Mouse (Mus musculus) intestine, postnatal 0 days (tissue): ENCODE measurements at regions not wholly inside any gene's neighbourhood (a gene's known extent, or its start where the extent isn't known, plus 50 kb on each side); places are given as distances from the start of the nearest gene placed in this dataset.

ENCODE experiments used
- ATAC-seq: fragments of 200-750 bp; cut with Nextera tagmentation; 2 replicates; pipeline ENCODE4 v1.8.0; 2017; ENCODE audit warnings: mild to moderate bottlenecking, moderate TSS enrichment, moderate library complexity
- H3K27ac ChIP-seq: fragments of 300-500 bp; sonication (generic); 2 replicates; pipeline ENCODE4 v1.5.1; 2014; ENCODE audit warnings: mild to moderate bottlenecking, low read depth, low read length, moderate library complexity
- H3K27me3 ChIP-seq: fragments of 300-500 bp; sonication (generic); replicated peaks from 2 replicates; pipeline ENCODE4 v1.6.1; 2014; ENCODE audit warnings: low read length, mixed read lengths; ENCODE audit not compliant: control insufficient read depth, insufficient read depth
- H3K36me3 ChIP-seq: fragments of 300-500 bp; sonication (generic); 2 replicates; pipeline ENCODE4 v1.6.1; 2014; ENCODE audit warnings: mild to moderate bottlenecking, moderate library complexity; ENCODE audit not compliant: control insufficient read depth, insufficient read depth
- H3K4me1 ChIP-seq: fragments of 300-500 bp; sonication (generic); replicated peaks from 2 replicates; pipeline ENCODE4 v1.6.1; 2014; ENCODE audit warnings: antibody characterized with exemption, low read length, mixed read lengths; ENCODE audit not compliant: control insufficient read depth, insufficient read depth
- H3K4me2 ChIP-seq: fragments of 300-500 bp; sonication (generic); replicated peaks from 2 replicates; pipeline ENCODE4 v1.6.1; 2014; ENCODE audit warnings: low read depth, mild to moderate bottlenecking, moderate library complexity
- H3K4me3 ChIP-seq: fragments of 300-500 bp; sonication (generic); 2 replicates; pipeline ENCODE4 v1.5.1; 2014; ENCODE audit warnings: low read depth, low read length
- H3K9ac ChIP-seq: fragments of 300-500 bp; sonication (generic); 2 replicates; pipeline ENCODE4 v1.6.1; 2014; ENCODE audit warnings: mild to moderate bottlenecking, low read depth, low read length
- H3K9me3 ChIP-seq: fragments of 300-500 bp; sonication (generic); 2 replicates; pipeline ENCODE4 v1.6.1; 2016; ENCODE audit warnings: mixed run types; ENCODE audit not compliant: control insufficient read depth
- CTCF ChIP-seq: sonication (generic); IDR thresholded peaks from 2 replicates; pipeline ENCODE4 v1.5.1; 2016; ENCODE audit warnings: low read depth, mild to moderate bottlenecking, control low read depth, antibody characterized with exemption, moderate library complexity
- WGBS: fragments of 180-500 bp; shearing (Covaris S2); extraction: QIAGEN DNeasy Blood & Tissue Kit; methylation state at CpG from one replicate; pipeline ENCODE4 v1.1.7; 2014; 5-methylcytosine and 5-hydroxymethylcytosine counted together

DNA sequence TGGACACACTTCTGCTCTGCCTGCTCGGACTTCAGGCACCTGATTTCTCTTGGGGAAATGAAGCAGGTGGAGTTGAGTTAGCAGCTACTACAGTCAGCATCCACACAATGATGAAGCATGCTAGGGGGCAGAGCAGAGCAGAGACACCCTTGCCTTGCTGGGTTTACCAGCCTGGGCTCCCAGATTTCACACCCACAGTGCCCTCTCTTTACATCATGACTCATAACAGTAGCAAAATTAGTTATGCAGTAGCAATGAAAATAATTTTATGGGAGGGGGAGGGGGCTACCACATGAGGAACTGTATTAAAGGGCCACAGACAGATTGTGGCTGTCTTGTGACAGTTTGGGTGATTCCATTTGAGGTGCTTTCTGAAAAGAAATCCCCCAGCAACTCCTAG is 50.0 kb upstream of the Rflna start:
- no peak overlapping the region for H3K4me2 ChIP-seq
- no peaks in the 10 kb centered on the region for H3K4me1 ChIP-seq
- no peaks in the 10 kb centered on the region for H3K9me3 ChIP-seq
- WGBS = 58% methylated on average over 1 of the region's 1 CpGs
- no peak overlapping the region for H3K4me3 ChIP-seq
- no peak for ATAC-seq
- H3K9ac ChIP-seq = no peak overlapping the region
- H3K36me3 ChIP-seq = no peaks in the 10 kb centered on the region
- H3K27me3 ChIP-seq = no peaks in the 10 kb centered on the region
- H3K27ac ChIP-seq = no peak overlapping the region
- TF ChIP-seq CTCF = 0 out of 2 replicates have a peak, but pooled peaks have one; percentile 2
